Mouse (Mus musculus) left cerebral cortex, postnatal 4 days (tissue): ENCODE results near the gene Taz. TPM values are rescaled to one million over a fixed set of nuclear protein-coding genes. Genes with fewer than 3 reads are reported as not detected.
A peak's percentile ranks its signal among the peaks of the same experiment; 100 is the strongest.

ENCODE experiments used
- DNase-seq: peaks from one replicate; pipeline ENCODE4 v3.0.0-alpha.2; 2022
- intact Hi-C: fragments of 180-260 bp; cut with DNase I; formaldehyde crosslinking; loops from one replicate; pipeline ENCODE4 v1.15.1; 2025
- total RNA-seq, 2 experiments: library from RNA; stranded (reverse); gene quantifications; 2 replicates each; pipeline ENCODE4 v1.2.3; 2021

Gene Taz
- total RNA-seq: 10 to 100 TPM; 54.8 to 57.4 TPM

DNA sequence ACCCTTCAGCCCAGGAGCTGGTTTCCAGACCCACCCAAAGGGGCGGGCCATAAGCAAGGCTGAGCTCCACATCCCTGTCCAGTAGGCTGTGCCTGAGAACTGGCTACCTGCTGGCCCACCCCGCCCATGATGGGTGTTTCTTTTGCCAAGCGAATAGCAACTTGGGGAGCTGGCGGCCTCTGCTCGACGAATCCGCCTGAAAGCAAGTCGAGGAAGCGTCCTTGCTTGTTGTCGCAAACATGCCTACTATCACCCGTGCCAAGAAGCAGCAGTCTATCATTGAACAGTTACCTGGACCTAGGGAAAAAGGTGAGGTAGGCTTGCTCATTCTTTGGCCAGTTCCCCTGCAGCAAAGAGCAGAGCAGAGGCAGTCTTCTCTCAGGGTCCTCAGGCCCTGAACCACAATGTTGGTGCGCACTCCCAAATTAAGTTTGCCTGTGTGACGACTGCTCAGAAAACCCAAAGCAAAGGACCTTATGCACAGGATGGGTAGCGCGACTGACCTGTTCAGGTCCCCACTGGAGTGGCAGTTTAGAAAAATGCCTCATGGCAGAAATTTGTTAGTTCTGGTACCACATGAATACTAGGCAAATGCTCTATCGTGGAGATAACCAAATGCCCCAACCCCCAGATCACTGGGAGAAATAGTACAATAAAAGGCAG lies at the start of gene Taz, which contains the start of gene Dnase1l1:
Gene Taz (plus strand): TSS at position 181 of the 663 bp plus-strand sequence.
Gene Dnase1l1 (minus strand): TSS at position 606 of the 663 bp plus-strand sequence.
- DNase-seq: peak; percentile 63
- intact Hi-C loops: no loop called here

DNA sequence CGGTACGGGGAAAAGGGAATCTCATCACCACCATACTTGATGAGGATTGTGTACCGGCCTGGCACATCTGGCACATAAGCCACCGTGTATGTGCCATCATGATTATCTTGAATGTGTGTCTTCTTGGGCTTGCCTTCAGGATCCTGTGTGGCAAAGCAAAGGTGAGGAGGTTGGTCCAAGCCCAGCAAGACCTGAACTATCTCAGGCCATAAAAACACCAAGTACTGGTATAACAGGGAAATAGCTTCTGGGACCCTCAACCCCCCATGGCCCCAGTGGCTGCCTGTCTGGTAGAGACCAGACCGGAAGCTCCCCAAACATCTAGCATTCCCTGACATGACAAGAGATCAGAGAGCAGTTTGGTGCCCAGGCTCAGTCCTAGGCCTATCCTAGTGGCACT lies 48.5 kb upstream of the Taz start:
- intact Hi-C loops: loop anchor here (10.0 kb wide), 1 partner anchor 278 kb away; no protein-coding TSS in a partner anchor
- DNase-seq: no peak

DNA sequence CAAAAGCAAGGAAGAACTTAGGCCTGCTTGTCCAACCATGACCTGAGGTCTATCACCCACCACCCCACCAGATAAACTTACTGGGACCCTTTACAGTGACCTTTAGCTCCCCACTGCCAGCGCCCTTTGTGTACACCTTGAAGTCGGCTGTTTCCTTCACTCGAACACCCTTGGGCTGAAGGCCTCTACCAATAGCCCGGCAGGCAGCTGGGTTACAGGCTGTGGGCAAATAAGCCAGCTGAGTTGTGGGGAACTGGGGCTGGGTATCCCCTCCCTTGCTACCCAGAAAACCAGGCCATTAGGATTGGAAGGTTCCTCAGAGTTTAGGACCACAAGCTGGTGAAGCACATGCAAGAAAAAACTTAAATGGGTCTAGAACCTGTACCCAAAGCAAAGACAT lies 41.4 kb upstream of the Taz start:
- intact Hi-C loops: loop anchor here (10.0 kb wide), 1 partner anchor 126 kb away; no protein-coding TSS in a partner anchor
- no peak for DNase-seq

DNA sequence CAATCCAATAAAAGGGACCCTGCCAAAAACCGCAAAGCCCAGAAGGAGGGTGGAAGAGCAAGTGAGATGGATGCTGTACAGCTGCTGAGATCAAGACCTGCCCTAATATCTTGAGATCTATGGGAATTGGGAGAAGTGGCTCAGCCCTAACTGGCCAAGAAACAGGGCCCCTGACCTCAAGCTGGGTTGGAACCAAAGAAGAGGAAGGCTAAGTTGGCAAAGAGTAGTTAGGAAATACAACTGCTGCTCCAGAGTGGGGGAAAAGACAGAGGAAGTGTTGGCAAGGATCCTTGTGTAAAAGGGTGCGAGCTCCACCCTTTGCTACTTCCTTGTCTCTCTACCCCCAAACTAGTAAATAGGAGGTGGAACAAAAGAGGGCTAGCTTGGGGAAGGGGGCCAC lies 38.3 kb upstream of the Taz start:
- intact Hi-C loops: loop anchor here (10.0 kb wide), 1 partner anchor 129 kb away; no protein-coding TSS in a partner anchor
- DNase-seq: no peak

DNA sequence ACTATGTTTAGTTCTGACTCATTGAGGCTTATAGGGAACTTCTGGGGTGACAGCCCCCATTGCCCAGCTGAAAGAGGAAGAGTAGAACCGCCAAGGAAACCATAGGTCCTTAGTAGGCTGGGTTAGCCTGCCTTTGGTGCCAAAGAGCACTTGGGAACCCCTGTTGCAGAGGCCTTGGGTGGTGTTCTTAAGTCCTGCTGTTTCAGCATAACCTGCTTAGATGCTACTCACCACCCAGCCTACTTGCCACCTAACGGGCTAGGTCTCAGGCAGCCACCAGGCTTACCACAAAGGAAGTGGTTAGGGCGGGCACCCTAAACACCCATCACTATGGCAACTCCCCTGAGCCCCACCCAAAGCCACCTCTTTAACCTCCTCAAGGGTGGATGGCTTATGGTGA lies 37.9 kb upstream of the Taz start:
- intact Hi-C loops: loop anchor here (10.0 kb wide), 1 partner anchor 129 kb away; no protein-coding TSS in a partner anchor

DNA sequence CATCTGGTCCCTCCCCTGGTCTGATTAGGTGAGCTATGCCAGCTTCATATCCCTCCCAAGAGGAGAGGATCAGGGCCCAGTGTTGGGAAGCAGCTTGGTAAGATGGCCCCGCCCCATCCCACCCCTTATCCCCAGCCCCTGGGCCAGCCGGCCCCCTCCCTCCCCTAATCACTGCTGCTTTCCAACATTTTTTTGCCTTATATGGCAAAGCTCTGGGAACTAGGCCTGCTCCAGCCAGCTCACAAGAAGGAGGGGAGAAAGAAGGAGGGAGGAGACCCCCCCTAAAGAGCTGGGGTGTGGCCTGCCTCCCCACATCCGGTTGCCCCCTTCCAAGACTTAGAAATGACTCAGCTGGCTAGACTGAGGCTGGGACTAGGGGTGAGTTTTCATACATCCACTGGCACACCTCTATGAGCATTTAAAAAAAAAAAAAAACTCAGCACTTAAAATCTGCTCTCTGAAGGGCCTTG lies 37.1 kb upstream of the Taz start:
- intact Hi-C loops: loop anchor here (5.0 to 10.0 kb wide), 2 partner anchors 130 to 168 kb away; no protein-coding TSS in a partner anchor
- DNase-seq: peak; percentile 48

More for the DNA sequence above, 37.9 kb upstream of the Taz start:
- DNase-seq: no peak

DNA sequence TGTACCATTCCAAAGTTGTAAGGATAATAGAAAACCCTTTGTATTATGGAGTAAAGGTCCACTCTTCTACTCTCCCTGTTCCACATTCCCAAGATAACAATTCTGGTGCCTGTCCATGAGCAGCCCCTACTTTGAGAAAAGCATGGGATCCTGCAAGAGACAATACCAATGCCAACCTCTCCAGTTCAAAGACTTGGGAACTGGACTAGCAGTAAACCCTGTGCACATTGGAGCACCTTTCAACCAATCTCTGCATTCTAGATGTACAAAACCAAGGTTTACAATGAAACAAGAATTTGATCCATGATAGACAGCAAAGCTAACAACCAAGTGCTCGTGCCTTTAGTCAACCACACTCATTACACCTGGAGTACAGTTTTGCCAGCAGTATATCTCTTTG lies 36.6 kb upstream of the Taz start:
- intact Hi-C loops: loop anchor here (5.0 to 10.0 kb wide), 2 partner anchors 130 to 167 kb away; no protein-coding TSS in a partner anchor
- no peak for DNase-seq

DNA sequence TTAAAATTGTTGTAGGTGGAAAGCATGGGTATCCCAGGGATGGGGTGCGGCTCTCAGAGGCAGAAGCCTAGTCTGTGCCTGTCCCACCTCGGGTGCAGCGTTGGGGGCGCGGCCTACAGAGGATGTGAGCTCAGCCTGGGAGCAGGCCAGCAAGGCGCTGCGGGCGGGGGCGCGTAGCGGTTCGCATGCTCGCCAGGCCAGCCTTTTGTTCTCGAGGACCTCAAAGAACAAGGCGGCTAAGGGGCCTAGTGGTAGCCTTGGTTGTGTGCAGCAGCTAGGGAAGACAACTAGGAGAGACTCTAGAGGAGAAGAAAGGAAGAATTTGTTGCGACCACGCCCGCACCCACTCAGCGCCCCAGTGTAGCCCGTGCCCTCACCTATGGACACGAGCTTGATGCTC lies 36.0 kb upstream of the Taz start:
- peak; percentile 88 for DNase-seq
- intact Hi-C loops: loop anchor here (5.0 to 10.0 kb wide), 2 partner anchors 131 to 167 kb away; no protein-coding TSS in a partner anchor

DNA sequence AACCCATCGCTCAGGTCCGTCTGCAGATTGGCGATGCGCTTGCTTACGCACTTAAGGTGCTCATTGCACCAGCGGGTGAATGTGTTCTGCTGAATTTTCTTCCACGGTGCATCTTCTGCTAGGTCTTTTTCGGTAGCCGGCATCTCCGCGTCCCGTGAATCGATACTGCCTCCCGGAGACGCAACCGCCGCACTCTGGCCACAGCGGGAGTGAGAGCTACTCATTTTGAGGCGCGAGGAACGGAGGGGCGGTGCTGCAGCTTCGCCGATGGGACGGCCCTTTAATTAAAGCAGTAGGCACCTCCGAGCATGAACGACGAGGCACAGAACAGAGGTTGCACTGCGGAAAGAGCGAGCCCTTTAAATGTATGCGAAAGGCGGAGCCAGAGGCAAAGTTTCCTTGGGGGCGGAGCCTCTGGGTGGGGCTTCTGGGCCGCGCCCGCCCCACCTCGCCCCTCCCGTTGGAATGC lies 35.5 kb upstream of the Taz start:
- intact Hi-C loops: loop anchor here (5.0 to 10.0 kb wide), 2 partner anchors 131 to 166 kb away; no protein-coding TSS in a partner anchor
- peak; percentile 88 for DNase-seq

DNA sequence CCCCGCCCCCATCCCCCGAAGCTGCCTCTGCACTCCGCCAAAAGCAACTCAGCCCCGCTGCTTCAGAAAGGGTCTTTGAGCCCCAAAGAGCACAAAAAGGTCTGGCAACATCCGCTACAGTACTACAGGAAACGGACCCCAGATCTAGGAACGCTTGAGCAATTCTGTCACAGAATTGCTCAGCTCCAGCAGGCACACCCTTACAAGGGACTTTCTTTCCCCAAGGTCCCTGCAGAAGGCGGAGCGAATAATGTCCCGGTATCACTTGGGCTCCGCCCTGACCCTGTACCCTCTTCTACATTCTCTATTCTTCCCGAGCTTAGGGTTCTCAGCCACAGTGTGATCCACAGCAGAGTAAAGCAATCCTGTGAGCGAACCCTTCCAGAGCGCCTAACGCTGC lies 35.0 kb upstream of the Taz start:
- intact Hi-C loops: loop anchor here (5.0 to 10.0 kb wide), 2 partner anchors 132 to 166 kb away; no protein-coding TSS in a partner anchor
- no peak for DNase-seq

DNA sequence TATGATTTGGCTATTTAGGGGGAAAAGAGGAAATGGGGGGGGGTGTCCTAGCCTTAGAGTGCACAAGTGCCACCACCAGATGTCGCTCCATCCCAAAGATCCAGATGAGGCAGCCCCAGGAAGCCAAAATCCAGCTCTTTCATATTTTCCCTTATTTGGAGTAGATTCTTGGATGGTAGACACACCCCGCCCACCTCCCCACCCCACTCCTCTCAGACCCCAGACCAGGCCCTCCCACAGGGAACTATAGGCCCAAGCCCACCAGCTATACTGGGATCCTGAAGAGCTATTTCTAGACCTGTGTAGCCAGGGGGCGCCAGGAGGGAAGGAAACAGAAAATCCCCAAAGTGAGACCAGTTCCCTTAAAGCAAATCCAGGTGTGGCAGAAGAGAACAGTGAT lies 33.1 kb upstream of the Taz start:
- intact Hi-C loops: loop anchor here (5.0 to 10.0 kb wide), 2 partner anchors 134 to 164 kb away; no protein-coding TSS in a partner anchor

DNA sequence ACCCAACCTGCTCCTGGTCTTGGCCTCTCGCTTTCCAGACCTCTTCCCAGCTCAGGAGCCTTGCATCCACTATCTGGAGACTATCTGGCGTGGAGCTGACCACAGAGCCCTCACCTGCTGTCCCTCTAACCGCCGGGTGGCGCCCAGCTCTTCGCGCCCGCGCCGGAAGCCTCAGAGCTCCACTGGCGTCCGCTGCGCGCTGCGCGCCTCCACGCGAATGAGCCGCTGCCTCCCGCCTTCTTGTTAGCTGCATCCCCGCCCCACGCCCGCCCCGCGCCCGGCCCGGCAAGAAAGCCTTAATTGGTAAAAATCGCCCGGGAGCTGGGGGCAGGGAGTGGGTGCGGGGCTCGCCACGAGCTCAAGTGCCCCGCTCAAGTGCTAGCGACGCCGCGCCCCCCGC lies 32.1 kb upstream of the Taz start, which contains the start of gene Flna:
Gene Flna (minus strand): TSS at position 206 of the 400 bp plus-strand sequence.
- intact Hi-C loops: loop anchor here (5.0 to 10.0 kb wide), 2 partner anchors 135 to 163 kb away; no protein-coding TSS in a partner anchor
- peak; percentile 54 for DNase-seq

More for the DNA sequence above, 33.1 kb upstream of the Taz start:
- peak; percentile 63 for DNase-seq

DNA sequence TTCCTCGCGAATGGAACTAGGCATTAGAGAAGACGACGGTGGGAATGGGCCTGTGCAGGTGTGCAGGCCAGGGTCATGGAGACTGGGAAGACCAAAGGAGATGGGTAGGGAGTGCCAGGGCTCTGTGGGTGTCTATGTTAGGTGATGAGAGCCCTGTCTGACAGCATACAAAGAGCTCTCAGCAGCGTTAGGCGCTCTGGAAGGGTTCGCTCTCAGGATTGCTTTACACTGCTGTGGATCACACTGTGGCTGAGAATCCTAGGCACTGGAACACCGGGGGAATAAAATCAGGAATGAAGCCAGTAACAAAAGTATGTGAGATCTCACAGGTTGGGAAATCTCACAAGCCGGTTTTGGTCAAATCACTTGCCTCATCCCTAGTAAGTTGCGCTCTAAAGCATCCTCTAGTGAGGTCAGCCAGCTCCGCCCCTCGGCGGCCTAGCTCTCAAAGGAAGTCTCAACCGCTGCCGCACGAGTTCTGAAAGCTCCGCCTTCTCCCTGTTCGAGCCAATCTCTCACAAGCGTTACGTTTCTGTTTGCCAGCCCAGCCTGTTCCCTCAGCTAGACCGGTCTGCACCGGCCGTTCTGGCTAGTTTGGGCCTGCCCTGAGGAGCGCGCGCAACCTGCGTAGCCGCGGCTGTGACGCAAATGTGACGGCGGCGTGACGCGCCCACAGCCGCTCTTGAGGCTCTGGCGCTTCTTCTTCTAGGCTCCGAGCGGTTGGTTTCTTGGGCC lies 27.4 kb upstream of the Taz start, which contains the start of gene Emd:
Gene Emd (plus strand): TSS at position 535 of the 735 bp plus-strand sequence.
- DNase-seq: peak; percentile 89
- intact Hi-C loops: no loop called here

DNA sequence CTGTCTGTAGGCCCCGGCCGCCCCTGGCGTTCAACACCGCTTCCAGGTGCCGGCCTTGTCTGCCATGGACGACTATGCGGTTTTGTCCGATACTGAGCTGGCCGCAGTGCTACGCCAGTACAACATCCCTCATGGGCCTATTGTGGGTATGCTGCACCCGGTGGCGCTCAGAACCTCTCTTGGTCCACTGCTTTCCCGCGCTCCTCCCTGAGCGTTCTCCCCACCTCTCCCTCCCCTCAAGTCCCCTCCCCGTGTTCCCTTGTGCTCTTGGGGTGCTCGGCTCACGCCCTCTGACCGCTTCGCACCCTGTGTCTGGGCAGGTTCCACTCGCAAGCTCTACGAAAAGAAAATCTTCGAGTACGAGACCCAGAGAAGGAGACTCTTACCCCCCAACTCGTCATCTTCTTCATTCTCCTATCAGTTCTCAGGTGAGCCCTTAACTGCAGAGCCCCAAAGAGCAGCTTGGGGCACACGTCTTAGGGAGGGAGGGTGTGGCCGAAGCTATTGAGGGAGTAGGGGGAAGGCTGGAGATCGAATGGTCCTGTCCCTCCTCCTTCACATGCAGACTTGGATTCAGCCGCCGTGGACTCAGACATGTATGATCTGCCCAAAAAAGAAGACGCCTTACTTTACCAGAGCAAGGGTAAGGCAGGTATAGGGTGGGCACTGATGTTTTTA lies 26.7 kb upstream of the Taz start:
- intact Hi-C loops: no loop called here

DNA sequence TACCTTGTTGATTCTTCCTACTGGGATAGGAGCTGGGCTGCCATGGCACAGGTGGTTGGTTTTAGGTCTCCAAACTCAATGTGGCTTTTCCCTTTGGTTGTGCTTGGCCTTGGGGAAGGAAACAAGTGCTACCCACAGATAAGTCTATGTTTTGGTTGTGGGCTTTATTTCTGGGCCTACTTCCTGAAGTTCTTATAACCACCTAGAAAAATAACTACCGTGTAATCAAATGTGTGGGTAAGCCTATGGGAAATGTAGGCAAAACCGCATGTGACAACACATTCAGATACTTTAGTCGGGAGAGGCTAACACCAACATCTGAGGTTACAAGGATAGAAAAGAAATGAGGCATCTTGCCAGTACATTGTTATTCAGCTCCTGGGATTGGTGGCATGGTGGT lies 24.0 kb upstream of the Taz start:
- no peak for DNase-seq
- intact Hi-C loops: no loop called here

More for the DNA sequence above, 26.7 kb upstream of the Taz start:
- DNase-seq: no peak

DNA sequence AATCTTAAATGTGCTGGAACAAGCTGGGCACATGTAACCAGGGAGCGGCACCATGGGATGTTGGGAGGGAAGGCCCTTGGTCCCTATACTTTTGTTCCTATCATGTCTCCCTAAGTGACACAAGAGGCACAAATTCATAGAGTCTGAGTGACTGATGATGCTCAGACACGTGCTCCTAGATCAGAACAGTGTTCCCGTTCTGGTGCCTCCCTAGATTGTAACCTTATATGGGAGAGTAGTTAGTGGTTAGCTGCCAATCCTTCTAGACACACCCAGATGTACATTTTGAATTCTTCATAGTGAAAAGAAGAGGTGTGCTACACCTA lies 12.0 kb upstream of the Taz start:
- intact Hi-C loops: loop anchor here (5.0 kb wide), 1 partner anchor 38 kb away; no protein-coding TSS in a partner anchor
- no peak for DNase-seq

DNA sequence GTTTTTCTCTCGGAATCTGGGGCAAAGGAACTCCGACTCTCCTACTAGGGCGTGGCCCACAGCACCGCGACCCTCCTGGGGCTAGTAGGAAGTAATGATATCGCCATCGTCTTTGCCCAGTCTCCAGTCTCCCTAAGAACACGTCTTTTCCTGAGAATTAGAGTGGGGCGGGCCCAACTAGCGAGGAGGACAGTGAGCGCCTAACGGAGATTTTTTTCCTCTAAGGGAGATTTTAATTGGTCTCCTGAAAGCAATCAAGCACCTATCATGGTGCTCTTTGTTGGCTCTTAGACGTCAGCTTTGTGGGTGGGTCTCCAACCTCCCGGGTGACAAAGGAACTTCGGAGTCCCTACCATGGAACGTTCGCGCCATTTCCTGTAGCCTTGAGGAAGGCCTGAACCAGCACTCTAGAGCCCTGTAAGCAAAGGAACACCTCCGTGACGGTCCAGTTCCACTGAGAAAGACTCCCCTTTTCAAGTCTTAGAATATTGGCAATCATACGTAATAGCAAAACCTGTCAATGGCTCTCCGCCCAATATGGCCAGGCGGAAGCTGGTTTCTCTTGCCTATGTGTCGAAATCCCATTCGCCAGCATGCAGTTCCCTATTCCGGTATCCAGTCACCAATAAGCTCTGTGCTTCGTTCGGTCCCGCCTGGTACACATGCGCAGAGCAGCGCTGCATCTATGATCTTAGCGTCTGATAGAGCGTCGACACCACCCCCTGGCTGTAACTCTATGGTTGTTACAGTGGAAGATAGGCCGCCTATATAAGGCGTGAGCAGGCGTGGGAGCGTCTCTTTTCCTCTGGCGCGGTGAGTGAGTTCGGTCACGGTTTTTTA lies 11.4 kb upstream of the Taz start, which contains the start of gene Rpl10:
Gene Rpl10 (plus strand): TSS at position 751 of the 840 bp plus-strand sequence.
- peak; percentile 91 for DNase-seq
- intact Hi-C loops: loop anchor here (5.0 kb wide), 1 partner anchor 37 kb away; no protein-coding TSS in a partner anchor

DNA sequence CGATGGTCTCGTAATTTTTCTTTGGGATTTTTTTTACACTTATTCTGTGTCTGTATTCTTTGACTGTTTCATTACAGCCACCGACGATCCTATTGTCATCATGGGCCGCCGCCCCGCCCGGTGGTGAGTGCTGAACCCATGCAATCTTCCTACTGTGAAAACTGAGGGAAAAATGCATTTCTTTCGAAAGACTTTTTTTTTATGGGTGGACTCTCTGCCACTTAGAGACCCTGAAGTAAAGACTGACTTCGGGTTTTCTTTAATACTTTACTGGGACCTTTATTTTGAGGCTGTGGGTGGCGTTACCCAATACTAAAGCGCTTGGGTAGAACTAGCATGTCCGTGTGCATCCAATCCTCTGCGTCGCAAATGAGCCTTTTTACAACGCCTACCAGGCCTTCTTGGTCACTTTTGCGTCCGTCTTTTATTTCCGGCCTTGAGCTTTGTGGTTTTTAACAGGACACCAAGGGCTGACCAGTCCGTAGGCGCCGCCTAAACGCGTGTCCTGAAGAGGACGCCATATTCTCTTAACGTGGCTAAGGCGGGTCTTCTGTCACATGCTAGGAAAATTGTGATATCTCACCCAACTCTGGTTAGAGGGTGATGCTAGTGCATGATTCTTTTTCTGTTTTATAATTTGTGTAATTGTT lies 10.7 kb upstream of the Taz start:
- intact Hi-C loops: loop anchor here (5.0 kb wide), 1 partner anchor 36 kb away; no protein-coding TSS in a partner anchor
- no peak for DNase-seq
